Mouse (Mus musculus) cerebellum, adult 2 months (tissue): ENCODE measurements around the gene Zfp827.

Experiments
- CTCF ChIP-seq: fragments of 200-500 bp; IDR thresholded peaks from 2 replicates; pipeline ENCODE4 v1.5.1; 2011; ENCODE audit warnings: low read depth, mild to moderate bottlenecking, control low read depth, low read length, moderate library complexity, borderline replicate concordance; ENCODE audit not compliant: insufficient read depth
- POLR2A ChIP-seq: fragments of 200-500 bp; IDR thresholded peaks from 2 replicates; pipeline ENCODE4 v1.6.1; 2011; ENCODE audit warnings: low read length, control low read depth, borderline replicate concordance; ENCODE audit not compliant: insufficient read depth

DNA sequence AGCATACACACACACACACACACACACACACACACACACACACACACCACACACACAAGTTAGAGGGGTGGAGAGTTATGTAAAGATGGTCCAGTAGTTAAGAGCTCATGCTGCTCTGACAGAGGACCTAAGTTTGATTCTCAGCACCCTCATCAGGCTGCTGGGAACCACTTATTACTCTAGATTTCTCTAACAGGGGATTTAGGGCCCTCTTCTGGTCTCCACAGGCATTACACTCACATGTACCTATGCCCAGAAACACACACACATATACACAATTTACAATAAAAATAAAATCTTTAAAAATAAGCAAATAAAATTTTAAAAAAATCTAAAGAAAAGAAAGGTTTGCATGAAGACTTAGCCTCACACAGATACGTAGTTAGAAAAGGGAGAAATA lies 4.3 kb upstream of the Zfp827 start:
- TF ChIP-seq CTCF: no peak
- no peak for TF ChIP-seq POLR2A
